ENCODE assay signal across 8 mouse cellular contexts in genomic region chr4:129624281-129625028, GRCm38 (mm10). TPM values are rescaled to one million over a fixed set of nuclear protein-coding genes. Genes with fewer than 3 reads are reported as not detected.
DNase-seq lines count a peak whose midpoint lies in the region; ATAC-seq and TF ChIP-seq lines count a peak whose summit lies in the region.

No protein-coding gene starts in this region.

- peak; percentile 76 for DNase-seq in G1E (ENCODE audit: low spot score)
- peak; percentile 90 to 91 for DNase-seq in heart, postnatal 10 days
- peak; percentile 90 for DNase-seq in layer of hippocampus, adult 11-12 months (ENCODE audit: low spot score)
- peak; percentile 90 for DNase-seq in liver, postnatal 0 days
- peak; percentile 77 for DNase-seq in testis, postnatal 10 days (ENCODE audit: low spot score)

- H3K36me3 ChIP-seq in G1E (replicated peaks), result peaks cover 86% of the 10 kb centered on the region
- H3K36me3 ChIP-seq in forebrain, embryonic 13.5 days (ENCODE audit: poor library complexity, severe bottlenecking), result peaks cover 46% of the 10 kb centered on the region
- peaks cover 31% of the 10 kb centered on the region for H3K36me3 ChIP-seq in liver, postnatal 0 days (replicated peaks; ENCODE audit: insufficient read depth, low read length)
- H3K36me3 ChIP-seq in neural tube, embryonic 13.5 days, result peaks cover 43% of the 10 kb centered on the region

- peaks cover 60% of the 10 kb centered on the region for H3K4me1 ChIP-seq in G1E (ENCODE audit: insufficient read depth, low read depth, low read length)
- H3K4me1 ChIP-seq in forebrain, embryonic 13.5 days, result peaks cover 44% of the 10 kb centered on the region
- peaks cover 26% of the 10 kb centered on the region for H3K4me1 ChIP-seq in liver, postnatal 0 days (ENCODE audit: insufficient read depth)
- peaks cover 47% of the 10 kb centered on the region for H3K4me1 ChIP-seq in neural tube, embryonic 13.5 days (replicated peaks)

- peak overlapping the region; percentile 82 for H3K4me2 ChIP-seq in forebrain, embryonic 13.5 days
- peak overlapping the region; percentile 93 for H3K4me2 ChIP-seq in liver, postnatal 0 days (ENCODE audit: low read depth, low read length)
- peak overlapping the region; percentile 89 for H3K4me2 ChIP-seq in neural tube, embryonic 13.5 days

- intact Hi-C loops in heart, postnatal 10 days (cut with DNase I), result loop anchor here (1.0 kb wide), 1 partner anchor 16 kb away; no protein-coding TSS in a partner anchor

- no peaks in the 10 kb centered on the region for H3K9me3 ChIP-seq in G1E (replicated peaks)
- H3K9me3 ChIP-seq in forebrain, embryonic 13.5 days (replicated peaks), result no peaks in the 10 kb centered on the region
- H3K9me3 ChIP-seq in liver, postnatal 0 days (ENCODE audit: low read length), result no peaks in the 10 kb centered on the region
- H3K9me3 ChIP-seq in neural tube, embryonic 13.5 days, result no peaks in the 10 kb centered on the region

- H3K9ac ChIP-seq in forebrain, embryonic 13.5 days, result peak overlapping the region; percentile 83
- H3K9ac ChIP-seq in liver, postnatal 0 days (replicated peaks), result peak overlapping the region; percentile 84
- peak overlapping the region; percentile 91 for H3K9ac ChIP-seq in neural tube, embryonic 13.5 days

- no peak for TF ChIP-seq CTCF in G1E (IDR thresholded peaks at IDR 0.05; ENCODE audit: low read depth, low read length)
- no peak for TF ChIP-seq CTCF in liver, postnatal 0 days (IDR thresholded peaks at IDR 0.05; ENCODE audit: low read depth)

- 1% methylated on average over 18 of the region's 18 CpGs for WGBS in forebrain, embryonic 13.5 days
- WGBS in liver, postnatal 0 days (ENCODE audit: insufficient replicate concordance), result 3% methylated on average over 18 of the region's 18 CpGs
- under 1% methylated on average over 18 of the region's 18 CpGs for WGBS in neural tube, embryonic 13.5 days

- peak overlapping the region; percentile 93 for H3K27ac ChIP-seq in forebrain, embryonic 13.5 days
- peak overlapping the region; percentile 94 for H3K27ac ChIP-seq in liver, postnatal 0 days (ENCODE audit: low read depth)
- H3K27ac ChIP-seq in neural tube, embryonic 13.5 days (replicated peaks), result peak overlapping the region; percentile 94

- no peak for TF ChIP-seq EP300 in liver, postnatal 0 days (IDR thresholded peaks at IDR 0.05; ENCODE audit: low read depth)

- H3K27me3 ChIP-seq in G1E (ENCODE audit: insufficient read depth, low read length), result no peaks in the 10 kb centered on the region; the same call in 1 of the 2 replicates
- no peaks in the 10 kb centered on the region for H3K27me3 ChIP-seq in forebrain, embryonic 13.5 days
- no peaks in the 10 kb centered on the region for H3K27me3 ChIP-seq in liver, postnatal 0 days (ENCODE audit: insufficient read depth, low read length)
- no peaks in the 10 kb centered on the region for H3K27me3 ChIP-seq in neural tube, embryonic 13.5 days

- ATAC-seq in G1E (ENCODE audit: extremely low read depth, insufficient number of reproducible peaks, low FRiP score, poor library complexity, severe bottlenecking), result peak; percentile 98
- peak; percentile 87 for ATAC-seq in cerebellum, adult (ENCODE audit: insufficient number of reproducible peaks, low FRiP score, low TSS enrichment)
- peak; percentile 95 for ATAC-seq in forebrain, embryonic 13.5 days
- ATAC-seq in liver, postnatal 0 days, result peak; percentile 95
- peak; percentile 93 for ATAC-seq in neural tube, embryonic 13.5 days (ENCODE audit: low read depth)

- peak overlapping the region; percentile 62; the same call in 1 of the 2 replicates for H3K4me3 ChIP-seq in G1E (ENCODE audit: low read depth, low read length)
- H3K4me3 ChIP-seq in forebrain, embryonic 13.5 days, result peak overlapping the region; percentile 59
- H3K4me3 ChIP-seq in liver, postnatal 0 days (ENCODE audit: low read depth, low read length), result peak overlapping the region; percentile 66
- H3K4me3 ChIP-seq in neural tube, embryonic 13.5 days, result peak overlapping the region; percentile 73

RNA-seq across cellular contexts. Expression of gene Ccdc28b, which starts 0.7 kb away (rescaled TPM):
- total RNA-seq in G1E (2014; fragmentation: Nextera tagmentation) (1.1 TPM in 1 of 2 replicates, not detected in the other), G1E (2017) (20.7 and 23.8 TPM in 2 replicates)
- polyA plus RNA-seq in G1E (2012), result 4.8 and 4.9 TPM in 2 replicates
- polyA plus RNA-seq in forebrain, embryonic 13.5 days (2015; fragmentation: Nextera tagmentation; extraction: Ambion mirVana), result 97.7 and 104 TPM in 2 replicates
- 10 to 100 TPM; 35.0 to 41.0 TPM for total RNA-seq in heart, postnatal 10 days (2021)
- polyA plus RNA-seq in liver, postnatal 0 days (2015; fragmentation: Nextera tagmentation; extraction: Ambion mirVana), result 13.1 and 15.7 TPM in 2 replicates
- 140 and 143 TPM in 2 replicates for polyA plus RNA-seq in neural tube, embryonic 13.5 days (2015; fragmentation: Nextera tagmentation; extraction: Ambion mirVana)

RNA-seq across cellular contexts. Expression of gene Iqcc, which starts 5.6 kb away (rescaled TPM):
- total RNA-seq in G1E (2014; fragmentation: Nextera tagmentation) (23.6 and 24.4 TPM in 2 replicates), G1E (2017) (35.0 and 36.7 TPM in 2 replicates)
- polyA plus RNA-seq in G1E (2012), result 7.0 and 8.8 TPM in 2 replicates
- polyA plus RNA-seq in forebrain, embryonic 13.5 days (2015; fragmentation: Nextera tagmentation; extraction: Ambion mirVana), result 30.1 and 31.5 TPM in 2 replicates
- 10 to 100 TPM; 13.1 to 18.2 TPM for total RNA-seq in heart, postnatal 10 days (2021)
- 5.2 and 8.2 TPM in 2 replicates for polyA plus RNA-seq in liver, postnatal 0 days (2015; fragmentation: Nextera tagmentation; extraction: Ambion mirVana)
- polyA plus RNA-seq in neural tube, embryonic 13.5 days (2015; fragmentation: Nextera tagmentation; extraction: Ambion mirVana), result 34.7 and 35.1 TPM in 2 replicates

RNA-seq across cellular contexts. Expression of gene Dcdc2b, which starts 10.4 kb away (rescaled TPM):
- 1.7 TPM in 1 of 2 replicates, not detected in the other for total RNA-seq in G1E (2014; fragmentation: Nextera tagmentation)
- 0.33 TPM in 1 of 2 replicates, not detected in the other for total RNA-seq in G1E (2017)
- 0.25 TPM in 1 of 2 replicates, not detected in the other for polyA plus RNA-seq in G1E (2012)
- 2.3 and 4.5 TPM in 2 replicates for polyA plus RNA-seq in forebrain, embryonic 13.5 days (2015; fragmentation: Nextera tagmentation; extraction: Ambion mirVana)
- under 1 TPM; 0.52 to 0.84 TPM for total RNA-seq in heart, postnatal 10 days (2021)
- 0.54 and 0.71 TPM in 2 replicates for polyA plus RNA-seq in liver, postnatal 0 days (2015; fragmentation: Nextera tagmentation; extraction: Ambion mirVana)
- 2.8 and 3.5 TPM in 2 replicates for polyA plus RNA-seq in neural tube, embryonic 13.5 days (2015; fragmentation: Nextera tagmentation; extraction: Ambion mirVana)

RNA-seq across cellular contexts. Expression of gene Txlna, which starts 16.4 kb away (rescaled TPM):
- total RNA-seq in G1E (2014; fragmentation: Nextera tagmentation) (35.5 and 39.7 TPM in 2 replicates), G1E (2017) (73.5 and 79.6 TPM in 2 replicates)
- 57.1 and 62.5 TPM in 2 replicates for polyA plus RNA-seq in G1E (2012)
- polyA plus RNA-seq in forebrain, embryonic 13.5 days (2015; fragmentation: Nextera tagmentation; extraction: Ambion mirVana), result 75.9 and 79.8 TPM in 2 replicates
- 10 to 100 TPM; 34.1 to 39.7 TPM for total RNA-seq in heart, postnatal 10 days (2021)
- polyA plus RNA-seq in liver, postnatal 0 days (2015; fragmentation: Nextera tagmentation; extraction: Ambion mirVana), result 12.5 and 14.0 TPM in 2 replicates
- polyA plus RNA-seq in neural tube, embryonic 13.5 days (2015; fragmentation: Nextera tagmentation; extraction: Ambion mirVana), result 47.6 and 55.2 TPM in 2 replicates

RNA-seq across cellular contexts. Expression of gene Tmem234, which starts 24.0 kb away (rescaled TPM):
- total RNA-seq in G1E (2014; fragmentation: Nextera tagmentation) (129 and 155 TPM in 2 replicates), G1E (2017) (104 and 120 TPM in 2 replicates)
- 207 and 224 TPM in 2 replicates for polyA plus RNA-seq in G1E (2012)
- 186 and 193 TPM in 2 replicates for polyA plus RNA-seq in forebrain, embryonic 13.5 days (2015; fragmentation: Nextera tagmentation; extraction: Ambion mirVana)
- 10 to 100 TPM; 61.7 to 63.5 TPM for total RNA-seq in heart, postnatal 10 days (2021)
- 81.7 and 93.9 TPM in 2 replicates for polyA plus RNA-seq in liver, postnatal 0 days (2015; fragmentation: Nextera tagmentation; extraction: Ambion mirVana)
- 176 and 193 TPM in 2 replicates for polyA plus RNA-seq in neural tube, embryonic 13.5 days (2015; fragmentation: Nextera tagmentation; extraction: Ambion mirVana)

Comparison
In these comparisons a context has a peak if more than half of its experiments do, and no peak if none do; other contexts are left out.
1. Peak in every context shown above with its lines: DNase-seq, ATAC-seq, H3K4me3 ChIP-seq and H3K27ac ChIP-seq.